Mouse (Mus musculus): ENCODE measurements around the gene Spocd1. TPM values are rescaled to one million over a fixed set of nuclear protein-coding genes. Genes with fewer than 3 reads are reported as not detected.

Gene Spocd1
- total and polyA plus RNA-seq, 2 experiments: not detected

DNA sequence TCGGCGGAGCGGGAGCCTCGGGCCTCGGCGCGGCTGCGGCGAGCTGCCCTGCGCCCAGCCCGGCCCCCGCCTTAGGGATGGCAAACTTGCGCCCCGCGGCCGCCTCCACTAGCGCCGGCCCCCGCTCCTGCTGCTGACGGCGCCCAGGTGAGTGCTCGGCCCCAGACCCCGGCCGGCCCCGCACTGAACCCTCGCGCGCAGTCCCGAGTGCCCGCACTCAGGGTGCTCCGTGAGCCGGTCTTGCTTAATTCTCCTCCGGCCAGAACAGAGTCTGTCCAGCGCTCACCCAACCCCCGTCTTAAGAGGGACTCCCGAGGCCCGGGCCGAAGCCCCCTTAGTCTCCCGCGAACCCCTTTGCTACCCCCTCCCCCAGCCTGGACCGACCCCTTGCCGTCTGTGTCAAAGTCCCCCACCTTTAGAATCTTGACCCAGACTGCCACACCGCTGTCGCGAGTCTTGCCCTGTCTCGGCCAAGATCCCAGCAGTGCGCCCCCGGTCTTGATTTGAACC is 56.2 kb downstream of the Spocd1 start:
- no peaks in the 10 kb centered on the region for H3K79me2 ChIP-seq (ENCODE audit: control insufficient read depth, insufficient read depth, low read length)
- DNase-seq (ENCODE audit: extremely low read depth, low read depth, low spot score): no peak
- H3K27me3 ChIP-seq (ENCODE audit: control insufficient read depth, insufficient read depth, low read length): peaks cover 21% of the 10 kb centered on the region
- WGBS: 2% methylated on average over 31 of the region's 48 CpGs
- H3K4me1 ChIP-seq (ENCODE audit: control insufficient read depth, insufficient read depth, low read length): no peaks in the 10 kb centered on the region; the same call in 1 of the 2 replicates
- no peaks in the 10 kb centered on the region for H3K36me3 ChIP-seq (ENCODE audit: control insufficient read depth, insufficient read depth, low read length)
- no peak overlapping the region for H3K27ac ChIP-seq (replicated peaks; ENCODE audit: insufficient read depth, low read depth, low read length)
- peak overlapping the region; percentile 20; the same call in 1 of the 2 replicates for H3K4me3 ChIP-seq (ENCODE audit: insufficient read depth, low read depth, low read length)
- TF ChIP-seq POLR2A (IDR thresholded peaks at IDR 0.05; ENCODE audit: extremely low read depth, insufficient read depth, low read length): no peak
- TF ChIP-seq CTCF (IDR thresholded peaks at IDR 0.05; ENCODE audit: low read depth, low read length): no peak
- no peak overlapping the region for H3K9ac ChIP-seq (ENCODE audit: low read depth, low read length)

DNA sequence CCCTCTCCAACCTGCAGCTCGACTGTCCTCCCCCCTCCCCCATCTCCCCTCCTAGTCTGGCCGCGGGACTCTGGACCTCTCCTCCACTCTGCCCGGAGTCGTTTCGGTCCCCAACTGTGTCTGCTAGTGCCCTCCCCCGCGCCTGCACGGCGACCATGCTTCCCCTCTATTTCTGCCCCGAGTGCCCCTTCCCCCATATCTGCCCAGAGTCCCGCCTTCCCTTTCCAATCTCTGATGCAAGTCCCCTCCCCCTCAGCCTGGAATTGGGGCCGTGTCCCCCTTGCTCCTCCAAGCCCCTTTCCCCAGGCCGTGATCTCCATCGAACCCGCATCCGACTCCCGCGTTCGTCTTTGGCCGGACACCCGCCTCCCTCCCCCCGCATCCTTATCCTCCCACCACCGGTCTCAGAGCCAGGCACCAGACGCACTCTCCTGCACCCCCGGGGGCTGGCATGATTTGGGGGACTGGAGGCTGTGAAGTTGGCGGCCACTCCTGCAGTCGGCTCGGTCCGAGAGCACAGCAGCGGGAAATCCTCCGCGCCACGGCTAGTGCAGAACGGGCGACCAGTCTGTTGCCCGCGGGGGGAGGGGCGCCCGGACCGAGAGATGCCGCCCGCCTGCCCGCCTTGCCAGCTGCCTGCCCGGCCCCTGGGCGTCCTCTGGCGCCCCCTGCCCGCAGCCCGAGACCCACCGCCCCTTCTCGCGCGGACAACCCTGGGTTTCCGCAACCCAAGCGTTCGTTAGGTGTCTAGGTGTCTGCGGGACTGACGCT is 56.8 kb downstream of the Spocd1 start:
- Histone ChIP-seq H3K27me3 (ENCODE audit: control insufficient read depth, insufficient read depth, low read length) (peaks cover 21% of the 10 kb centered on the region), H3K79me2 (ENCODE audit: control insufficient read depth, insufficient read depth, low read length) (no peaks in the 10 kb centered on the region), H3K36me3 (ENCODE audit: control insufficient read depth, insufficient read depth, low read length) (no peaks in the 10 kb centered on the region), H3K27ac (replicated peaks; ENCODE audit: insufficient read depth, low read depth, low read length) (no peak overlapping the region), H3K4me3 (ENCODE audit: insufficient read depth, low read depth, low read length) (no peak overlapping the region), H3K4me1 (ENCODE audit: control insufficient read depth, insufficient read depth, low read length) (no peaks in the 10 kb centered on the region; the same call in 1 of the 2 replicates), H3K9ac (ENCODE audit: low read depth, low read length) (no peak overlapping the region)
- TF ChIP-seq CTCF (IDR thresholded peaks at IDR 0.05; ENCODE audit: low read depth, low read length): 0 out of 2 replicates have a peak, but pooled peaks have one; percentile 9
- no peak for TF ChIP-seq POLR2A (IDR thresholded peaks at IDR 0.05; ENCODE audit: extremely low read depth, insufficient read depth, low read length)
- no peak for DNase-seq (ENCODE audit: extremely low read depth, low read depth, low spot score)
- WGBS: 4% methylated on average over 56 of the region's 58 CpGs

DNA sequence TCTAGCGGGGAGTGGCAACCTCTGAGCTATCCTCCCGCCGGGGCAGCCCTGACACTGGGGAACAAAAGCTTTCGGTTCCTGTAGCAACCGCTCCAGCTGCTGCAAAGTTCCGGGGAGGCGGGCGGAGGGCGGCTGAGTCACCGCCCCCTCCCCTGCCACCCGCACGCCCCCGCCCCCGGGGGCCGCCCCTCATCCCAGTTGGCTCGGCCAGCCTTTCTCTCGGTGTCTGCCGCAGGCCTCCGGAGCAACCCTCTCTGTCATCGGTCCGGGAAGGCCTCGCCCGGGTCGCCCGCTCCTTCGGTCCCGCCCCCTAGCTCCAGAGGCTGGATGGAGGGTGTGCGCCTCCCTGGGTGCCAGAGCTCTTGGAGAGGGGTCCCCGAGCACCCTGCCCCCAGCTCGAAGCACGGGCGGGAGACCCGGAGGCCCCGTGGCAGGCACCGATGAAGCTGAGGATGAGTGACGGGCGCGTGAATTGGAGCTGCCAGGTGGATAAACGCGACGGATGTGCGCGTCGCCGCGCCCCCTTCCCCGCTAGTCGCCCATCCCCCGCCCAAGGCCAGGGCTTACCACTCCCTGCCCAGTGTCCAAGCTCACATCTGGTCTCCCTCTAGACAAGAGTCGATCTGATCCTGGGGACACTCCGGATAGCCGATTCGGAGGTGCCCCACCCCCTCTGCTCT is 58.9 kb downstream of the Spocd1 start:
- no peak for TF ChIP-seq POLR2A (IDR thresholded peaks at IDR 0.05; ENCODE audit: extremely low read depth, insufficient read depth, low read length)
- no peak for TF ChIP-seq CTCF (IDR thresholded peaks at IDR 0.05; ENCODE audit: low read depth, low read length)
- Histone ChIP-seq H3K9ac (ENCODE audit: low read depth, low read length) (no peak overlapping the region), H3K4me3 (ENCODE audit: insufficient read depth, low read depth, low read length) (peak overlapping the region; percentile 20; the same call in 1 of the 2 replicates), H3K27ac (replicated peaks; ENCODE audit: insufficient read depth, low read depth, low read length) (no peak overlapping the region), H3K4me1 (ENCODE audit: control insufficient read depth, insufficient read depth, low read length) (no peaks in the 10 kb centered on the region; the same call in 1 of the 2 replicates), H3K79me2 (ENCODE audit: control insufficient read depth, insufficient read depth, low read length) (no peaks in the 10 kb centered on the region), H3K27me3 (ENCODE audit: control insufficient read depth, insufficient read depth, low read length) (peaks cover 21% of the 10 kb centered on the region), H3K36me3 (ENCODE audit: control insufficient read depth, insufficient read depth, low read length) (no peaks in the 10 kb centered on the region)
- 3% methylated on average over 53 of the region's 53 CpGs for WGBS
- no peak for DNase-seq (ENCODE audit: extremely low read depth, low read depth, low spot score)

GRCm38 (mm10) chr4:129989925-129990324 is 60.9 kb downstream of the Spocd1 start:
- Histone ChIP-seq H3K9ac (ENCODE audit: low read depth, low read length) (no peak overlapping the region), H3K27me3 (ENCODE audit: control insufficient read depth, insufficient read depth, low read length) (peaks cover 18% of the 10 kb centered on the region), H3K79me2 (ENCODE audit: control insufficient read depth, insufficient read depth, low read length) (no peaks in the 10 kb centered on the region), H3K36me3 (ENCODE audit: control insufficient read depth, insufficient read depth, low read length) (no peaks in the 10 kb centered on the region), H3K4me3 (ENCODE audit: insufficient read depth, low read depth, low read length) (no peak overlapping the region), H3K4me1 (ENCODE audit: control insufficient read depth, insufficient read depth, low read length) (no peaks in the 10 kb centered on the region; the same call in 1 of the 2 replicates), H3K27ac (replicated peaks; ENCODE audit: insufficient read depth, low read depth, low read length) (no peak overlapping the region)
- WGBS: 90% methylated on average over 4 of the region's 4 CpGs
- no peak for TF ChIP-seq CTCF (IDR thresholded peaks at IDR 0.05; ENCODE audit: low read depth, low read length)
- no peak for TF ChIP-seq POLR2A (IDR thresholded peaks at IDR 0.05; ENCODE audit: extremely low read depth, insufficient read depth, low read length)
- no peak for DNase-seq (ENCODE audit: extremely low read depth, low read depth, low spot score)

DNA sequence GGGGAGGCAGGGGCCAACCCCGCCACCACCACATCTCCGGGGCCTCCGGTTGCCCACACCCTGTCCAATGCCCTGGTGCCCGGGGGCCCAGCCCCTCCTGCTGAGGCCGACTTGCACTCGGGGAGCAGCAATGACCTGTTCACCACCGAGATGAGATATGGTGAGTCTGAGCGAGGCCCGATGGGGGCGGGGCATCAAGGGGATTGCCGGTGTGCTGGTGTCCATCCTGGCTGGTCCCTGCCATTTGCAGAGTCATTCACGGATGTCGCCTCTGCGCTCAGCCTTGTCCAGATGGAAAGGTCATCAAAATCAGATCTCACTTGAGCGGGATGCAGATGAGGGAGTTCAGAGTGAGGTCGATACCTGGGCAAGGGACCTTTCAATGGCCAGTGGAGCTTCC is 63.7 kb downstream of the Spocd1 start:
- DNase-seq (ENCODE audit: extremely low read depth, low read depth, low spot score): no peak
- Histone ChIP-seq H3K4me3 (ENCODE audit: insufficient read depth, low read depth, low read length) (no peak overlapping the region), H3K27ac (replicated peaks; ENCODE audit: insufficient read depth, low read depth, low read length) (no peak overlapping the region), H3K27me3 (ENCODE audit: control insufficient read depth, insufficient read depth, low read length) (no peaks in the 10 kb centered on the region), H3K79me2 (ENCODE audit: control insufficient read depth, insufficient read depth, low read length) (no peaks in the 10 kb centered on the region), H3K4me1 (ENCODE audit: control insufficient read depth, insufficient read depth, low read length) (no peaks in the 10 kb centered on the region), H3K9ac (ENCODE audit: low read depth, low read length) (no peak overlapping the region), H3K36me3 (ENCODE audit: control insufficient read depth, insufficient read depth, low read length) (no peaks in the 10 kb centered on the region)
- WGBS: 74% methylated on average over 16 of the region's 16 CpGs
- TF ChIP-seq CTCF (IDR thresholded peaks at IDR 0.05; ENCODE audit: low read depth, low read length) (no peak), POLR2A (IDR thresholded peaks at IDR 0.05; ENCODE audit: extremely low read depth, insufficient read depth, low read length) (no peak)

All from liver, adult 2 months (tissue).